In genomic region chr3:94377028-94377923, GRCm38 (mm10) we compare ENCODE assay signal across 22 mouse cellular contexts. TPM values are rescaled to one million over a fixed set of nuclear protein-coding genes. Genes with fewer than 3 reads are reported as not detected.
DNase-seq lines count a peak whose midpoint lies in the region; ATAC-seq lines count a peak whose summit lies in the region.
"Had no signal": no experiment of that assay in that cellular context is flagged by ENCODE, and none has a peak within 500 bp of the region (broad histone marks: within the 10 kb centered on the region; RNA-seq: fewer than 3 reads in every experiment).

No protein-coding gene starts in this region.

- no peak overlapping the region for H3K4me2 ChIP-seq in midbrain, embryonic 11.5 days
- H3K4me2 ChIP-seq: embryonic facial prominence, embryonic 12.5 days; heart, embryonic 11.5 days had no signal

- WGBS in midbrain, embryonic 11.5 days, result 19% methylated on average over 13 of the region's 13 CpGs

- no peak for ATAC-seq in midbrain, embryonic 11.5 days (ENCODE audit: low FRiP score)
- ATAC-seq: forebrain, embryonic 14.5 days; hindbrain, postnatal 0 days; midbrain, embryonic 16.5 days had no signal

- no peaks in the 10 kb centered on the region for H3K27me3 ChIP-seq in midbrain, embryonic 11.5 days (ENCODE audit: control insufficient read depth, insufficient read depth, low read length)

- DNase-seq in lung, postnatal 10 days, result peak; percentile 14
- no peak for DNase-seq in lung, adult 18-20 months
- peak; percentile 30 for DNase-seq in ZHBTc4 (ENCODE audit: low read depth, low spot score)
- peak; percentile 97 for DNase-seq in thymus, postnatal 0 days (ENCODE audit: low spot score)
- no peak for DNase-seq in natural killer cell, adult 2 months (ENCODE audit: low spot score in 2 of 2)
- no peak for DNase-seq in right cerebral cortex, postnatal 36 days (ENCODE audit: low spot score in 2 of 2)
- no peak for DNase-seq in midbrain, embryonic 11.5 days (ENCODE audit: low spot score, missing footprints)
- DNase-seq: cerebellum, adult 8-10 months; gastrocnemius, postnatal 36 days; heart, postnatal 36 days; kidney, adult 11 months; liver; right cerebral cortex, postnatal 25 days had no signal

- no peaks in the 10 kb centered on the region for H3K36me3 ChIP-seq in midbrain, embryonic 11.5 days (ENCODE audit: control insufficient read depth, insufficient read depth, low read length)
- H3K36me3 ChIP-seq: embryonic facial prominence, embryonic 12.5 days had no signal

- no peaks in the 10 kb centered on the region for H3K9me3 ChIP-seq in midbrain, embryonic 11.5 days (ENCODE audit: control insufficient read depth, low read length)
- H3K9me3 ChIP-seq: embryonic facial prominence, embryonic 12.5 days; megakaryocyte, embryonic 14.5 days had no signal

- no peak overlapping the region for H3K27ac ChIP-seq in midbrain, embryonic 11.5 days (ENCODE audit: low read depth, low read length)
- H3K27ac ChIP-seq: embryonic facial prominence, embryonic 12.5 days; hindbrain, postnatal 0 days; kidney, postnatal 0 days had no signal

- H3K9ac ChIP-seq in midbrain, embryonic 11.5 days (ENCODE audit: low read length), result no peak overlapping the region
- H3K9ac ChIP-seq: embryonic facial prominence, embryonic 12.5 days had no signal

- peaks cover 10% of the 10 kb centered on the region for H3K4me1 ChIP-seq in midbrain, embryonic 11.5 days (ENCODE audit: control insufficient read depth, insufficient read depth, low read length)

- no peak overlapping the region for H3K4me3 ChIP-seq in midbrain, embryonic 11.5 days (ENCODE audit: low read depth, low read length)
- H3K4me3 ChIP-seq: embryonic facial prominence, embryonic 12.5 days; megakaryocyte, embryonic 14.5 days had no signal

RNA-seq across cellular contexts. Expression of gene Rorc, which starts 4.7 kb away (rescaled TPM):
- polyA plus RNA-seq in thymus, postnatal 0 days (2015; fragmentation: Nextera tagmentation; extraction: Ambion mirVana), result 170 and 185 TPM in 2 replicates
- 0.10 and 0.14 TPM in 2 replicates for polyA plus RNA-seq in midbrain, embryonic 11.5 days (2014; fragmentation: Nextera tagmentation; extraction: Ambion mirVana)

RNA-seq across cellular contexts. Expression of gene C2cd4d, which starts 15.0 kb away (rescaled TPM):
- polyA plus RNA-seq in thymus, postnatal 0 days (2015; fragmentation: Nextera tagmentation; extraction: Ambion mirVana), result 1.8 and 3.6 TPM in 2 replicates
- 0.87 and 1.4 TPM in 2 replicates for polyA plus RNA-seq in midbrain, embryonic 11.5 days (2014; fragmentation: Nextera tagmentation; extraction: Ambion mirVana)
- polyA plus RNA-seq: liver, embryonic 16.5 days had no signal

RNA-seq across cellular contexts. Expression of gene Lingo4, which starts 21.0 kb away (rescaled TPM):
- polyA plus RNA-seq in thymus, postnatal 0 days (2015; fragmentation: Nextera tagmentation; extraction: Ambion mirVana), result 8.2 and 14.0 TPM in 2 replicates
- 0.17 and 0.37 TPM in 2 replicates for polyA plus RNA-seq in midbrain, embryonic 11.5 days (2014; fragmentation: Nextera tagmentation; extraction: Ambion mirVana)
- polyA plus RNA-seq: heart, embryonic 11.5 days had no signal

RNA-seq across cellular contexts. Expression of gene Them5, which starts 35.4 kb away (rescaled TPM):
- polyA plus RNA-seq in thymus, postnatal 0 days (2015; fragmentation: Nextera tagmentation; extraction: Ambion mirVana), result 0.27 and 0.47 TPM in 2 replicates
- polyA plus RNA-seq in midbrain, embryonic 11.5 days (2014; fragmentation: Nextera tagmentation; extraction: Ambion mirVana), result 0.11 TPM in 1 of 2 replicates, not detected in the other
- polyA plus RNA-seq: cortical plate, adult 2 months; embryonic facial prominence, embryonic 12.5 days; liver, embryonic 16.5 days; midbrain, embryonic 16.5 days had no signal

RNA-seq across cellular contexts. Expression of gene Tdrkh, which starts 35.8 kb away (rescaled TPM):
- polyA plus RNA-seq in thymus, postnatal 0 days (2015; fragmentation: Nextera tagmentation; extraction: Ambion mirVana), result 34.3 and 39.1 TPM in 2 replicates
- 55.3 and 63.2 TPM in 2 replicates for polyA plus RNA-seq in midbrain, embryonic 11.5 days (2014; fragmentation: Nextera tagmentation; extraction: Ambion mirVana)

Comparison
In these comparisons a context has a peak if more than half of its experiments do, and no peak if none do; other contexts are left out.
1. DNase-seq: peak in lung, postnatal 10 days (single experiment), ZHBTc4 (single experiment) and thymus, postnatal 0 days (single experiment); none in lung, adult 18-20 months (0 of 2), natural killer cell, adult 2 months (0 of 2), right cerebral cortex, postnatal 36 days (0 of 2) and midbrain, embryonic 11.5 days (single experiment).
2. RNA of gene Rorc, which starts 4.7 kb away (polyA plus RNA-seq): 170 to 185 TPM in thymus, postnatal 0 days; 0.10 to 0.14 TPM in midbrain, embryonic 11.5 days; every median in the first group is over 100 times any median in the second.